Mouse (Mus musculus) left cerebral cortex, postnatal 10 days (tissue): ENCODE measurements around the gene Trafd1. TPM values are rescaled to one million over a fixed set of nuclear protein-coding genes. Genes with fewer than 3 reads are reported as not detected.

Source experiments
- DNase-seq, 2 experiments: peaks; one replicate each; pipeline ENCODE4 v3.0.0; 2021 to 2022; ENCODE audit warnings: low spot score in 2 of 2, mixed read lengths in 1 of 2; ENCODE audit errors: extremely low spot score in 1 of 2
- intact Hi-C: fragments of 180-260 bp; cut with DNase I; formaldehyde crosslinking; loops from one replicate; pipeline ENCODE4 v1.15.1; 2025
- total RNA-seq, 2 experiments: library from RNA; stranded (reverse); gene quantifications; 2 replicates each; pipeline ENCODE4 v1.2.3; 2021

The Trafd1 gene
- 100 to 1,000 TPM in 1 of 2 experiments, 10 to 100 TPM in 1; 97.9 to 105 TPM for total RNA-seq

- peak; percentile 93 to 98 for DNase-seq
- intact Hi-C loops: loop anchor here (5.0 kb wide), 1 partner anchor 163 kb away; the partner anchor contains the start of gene Hectd4
Observed at GRCm38 (mm10) chr5:121385461-121386119, at the start of gene Trafd1. Trafd1 (minus strand) TSS chr5:121385632.

GRCm38 (mm10) chr5:121428954-121429353, 43.5 kb upstream of the Trafd1 start:
- no peak for DNase-seq
- intact Hi-C loops: no loop called here

- intact Hi-C loops: no loop called here
- no peak for DNase-seq
Observed at GRCm38 (mm10) chr5:121423297-121423696, 37.9 kb upstream of the Trafd1 start.

- no peak for DNase-seq
- intact Hi-C loops: no loop called here
Observed at GRCm38 (mm10) chr5:121422787-121423186, 37.4 kb upstream of the Trafd1 start.

GRCm38 (mm10) chr5:121420721-121421120, 35.3 kb upstream of the Trafd1 start:
- no peak for DNase-seq
- intact Hi-C loops: no loop called here

- DNase-seq: no peak
- intact Hi-C loops: no loop called here
Observed at GRCm38 (mm10) chr5:121410975-121411374, 25.5 kb upstream of the Trafd1 start.

- intact Hi-C loops: no loop called here
- no peak for DNase-seq
Observed at GRCm38 (mm10) chr5:121407856-121408255, 22.4 kb upstream of the Trafd1 start.

GRCm38 (mm10) chr5:121400849-121401248, 15.4 kb upstream of the Trafd1 start:
- no peak for DNase-seq
- intact Hi-C loops: no loop called here

- intact Hi-C loops: no loop called here
- no peak for DNase-seq
Observed at GRCm38 (mm10) chr5:121400064-121400463, 14.6 kb upstream of the Trafd1 start.

- DNase-seq: no peak
- intact Hi-C loops: no loop called here
Observed at GRCm38 (mm10) chr5:121399540-121399939, 14.1 kb upstream of the Trafd1 start.

GRCm38 (mm10) chr5:121398965-121399462, 13.6 kb upstream of the Trafd1 start:
- intact Hi-C loops: no loop called here
- no peak for DNase-seq

GRCm38 (mm10) chr5:121398146-121398964, 12.9 kb upstream of the Trafd1 start:
- intact Hi-C loops: no loop called here
- peak in 1 of 2 experiments; percentile 47 for DNase-seq

- intact Hi-C loops: no loop called here
- DNase-seq: peak; percentile 92 to 98
Observed at GRCm38 (mm10) chr5:121397187-121398145, 12.0 kb upstream of the Trafd1 start, which contains the start of gene Naa25. Naa25 (plus strand) TSS chr5:121397936.

- DNase-seq: no peak
- intact Hi-C loops: no loop called here
Observed at GRCm38 (mm10) chr5:121395621-121396020, 10.2 kb upstream of the Trafd1 start.

GRCm38 (mm10) chr5:121393402-121393801, 8.0 kb upstream of the Trafd1 start:
- intact Hi-C loops: no loop called here
- no peak for DNase-seq

GRCm38 (mm10) chr5:121392667-121393380, 7.4 kb upstream of the Trafd1 start:
- intact Hi-C loops: no loop called here

GRCm38 (mm10) chr5:121389691-121390090, 4.3 kb upstream of the Trafd1 start:
- DNase-seq: no peak
- intact Hi-C loops: loop anchor here (5.0 kb wide), 1 partner anchor 167 kb away; the partner anchor contains the start of gene Hectd4

More at GRCm38 (mm10) chr5:121392667-121393380, 7.4 kb upstream of the Trafd1 start:
- DNase-seq: no peak

- DNase-seq: no peak
- intact Hi-C loops: loop anchor here (5.0 kb wide), 1 partner anchor 167 kb away; the partner anchor contains the start of gene Hectd4
Observed at GRCm38 (mm10) chr5:121389106-121389505, 3.7 kb upstream of the Trafd1 start.
